Mouse (Mus musculus): ENCODE measurements at regions not wholly inside any gene's neighbourhood (a gene's known extent, or its start where the extent isn't known, plus 50 kb on each side); places are given as distances from the start of the nearest gene placed in this dataset.

DNA sequence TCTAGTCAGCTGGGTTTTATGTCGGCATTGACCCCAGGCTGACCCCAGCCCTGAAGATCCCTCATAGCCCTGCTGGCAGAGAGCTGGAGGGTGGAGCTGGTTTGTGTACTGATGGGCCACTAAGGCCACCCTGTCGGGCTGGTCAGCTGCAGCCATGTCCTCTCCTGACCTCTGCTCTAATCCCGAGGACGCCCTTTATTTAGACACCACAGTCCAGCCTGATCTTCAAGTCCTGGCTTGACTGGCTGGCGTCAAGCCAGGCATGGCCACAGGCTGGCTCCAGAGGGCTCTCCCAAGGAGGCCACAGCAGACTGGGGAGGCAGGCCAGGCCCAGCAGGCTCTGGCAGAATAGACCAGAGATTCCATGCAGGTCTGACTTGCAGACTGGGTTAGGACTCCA, 264.8 kb downstream of the Bcor start:
- H3K9ac ChIP-seq, result no peak overlapping the region
- H3K27me3 ChIP-seq (replicated peaks), result 0 out of 2 replicates have a peak, but pooled peaks cover 3% of the 10 kb centered on the region
- no peak overlapping the region for H3K4me2 ChIP-seq (replicated peaks)
- H3K36me3 ChIP-seq, result no peaks in the 10 kb centered on the region
- H3K9me3 ChIP-seq, result no peaks in the 10 kb centered on the region
- H3K4me1 ChIP-seq, result no peaks in the 10 kb centered on the region
- 27% methylated on average over 5 of the region's 5 CpGs for WGBS
- H3K4me3 ChIP-seq, result no peak overlapping the region
- ATAC-seq (ENCODE audit: low FRiP score, low read depth), result no peak
- H3K27ac ChIP-seq, result no peak overlapping the region

DNA sequence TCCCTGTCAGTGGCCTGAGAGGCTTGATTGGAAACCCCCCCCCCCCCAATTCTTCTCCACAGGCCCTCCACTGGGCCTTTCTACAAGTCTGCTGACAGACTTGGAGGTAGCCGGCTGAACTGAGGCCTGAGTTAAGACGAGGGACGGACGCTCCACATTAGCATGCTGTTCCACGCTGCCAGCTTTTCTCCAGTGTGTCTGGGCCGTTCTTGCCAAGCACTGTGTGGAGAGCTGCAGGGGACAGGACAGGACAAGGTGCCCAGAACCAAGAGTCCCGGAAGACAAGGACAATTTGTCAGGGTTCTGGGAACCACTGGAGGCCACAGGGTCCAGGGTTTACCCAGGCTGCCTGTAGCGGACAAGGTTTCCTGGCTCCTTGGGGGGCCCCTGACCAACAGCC, 261.9 kb downstream of the Bcor start:
- 72% methylated on average over 8 of the region's 8 CpGs for whole genome bisulfite sequencing
- H3K4me1 ChIP-seq, result no peaks in the 10 kb centered on the region
- no peak for ATAC-seq (ENCODE audit: low FRiP score, low read depth)

DNA sequence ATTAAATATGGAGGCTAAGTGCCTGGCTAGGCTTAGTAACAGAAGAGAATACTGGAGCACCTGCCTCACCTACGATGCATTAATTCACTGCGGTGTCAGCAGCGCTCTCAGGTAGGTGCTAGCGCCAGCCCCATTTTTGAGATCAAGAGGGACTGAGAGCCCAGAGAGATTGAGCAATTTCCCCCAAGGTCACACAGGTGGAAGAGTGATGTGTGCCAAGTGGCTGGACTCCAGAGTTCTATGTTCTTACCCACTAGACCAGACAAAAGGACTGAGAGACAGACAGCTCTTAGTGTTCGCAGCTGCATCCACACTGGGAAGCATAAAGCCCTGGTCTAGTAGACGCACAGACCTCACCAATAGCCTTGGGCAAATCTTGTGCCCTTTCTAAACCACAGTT, 261.1 kb downstream of the Bcor start:
- Histone ChIP-seq H3K27ac (no peak overlapping the region), H3K9me3 (no peaks in the 10 kb centered on the region), H3K4me1 (no peaks in the 10 kb centered on the region), H3K9ac (no peak overlapping the region), H3K4me2 (replicated peaks) (no peak overlapping the region), H3K4me3 (no peak overlapping the region), H3K27me3 (replicated peaks) (0 out of 2 replicates have a peak, but pooled peaks cover 3% of the 10 kb centered on the region), H3K36me3 (no peaks in the 10 kb centered on the region)
- WGBS, result 88% methylated on average over 6 of the region's 6 CpGs
- ATAC-seq (ENCODE audit: low FRiP score, low read depth), result no peak

More for the DNA sequence above, 261.9 kb downstream of the Bcor start:
- Histone ChIP-seq H3K9ac (no peak overlapping the region), H3K27me3 (replicated peaks) (0 out of 2 replicates have a peak, but pooled peaks cover 3% of the 10 kb centered on the region), H3K9me3 (no peaks in the 10 kb centered on the region), H3K4me3 (no peak overlapping the region), H3K27ac (no peak overlapping the region), H3K4me2 (replicated peaks) (no peak overlapping the region), H3K36me3 (no peaks in the 10 kb centered on the region)

DNA sequence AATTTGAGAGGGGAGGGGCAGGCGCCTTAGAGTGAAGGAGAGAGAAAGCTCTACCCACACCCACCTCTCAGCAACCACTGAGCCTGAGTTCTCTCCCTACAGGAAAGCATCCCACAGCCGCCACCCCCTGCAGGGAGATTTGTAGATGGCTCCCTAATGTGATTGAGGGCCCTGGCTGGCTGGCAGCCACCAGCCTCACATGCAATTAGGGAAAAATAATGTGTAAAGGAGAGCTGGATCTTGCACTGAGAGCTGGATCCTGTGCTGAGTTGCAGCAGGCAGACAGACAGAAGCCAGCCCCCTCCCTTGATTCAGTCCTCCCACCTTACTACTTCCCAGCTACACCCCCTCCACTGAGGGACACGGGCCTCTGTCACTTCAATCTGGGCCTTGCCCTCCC, 260.2 kb downstream of the Bcor start:
- Histone ChIP-seq H3K4me3 (no peak overlapping the region), H3K36me3 (no peaks in the 10 kb centered on the region), H3K9me3 (no peaks in the 10 kb centered on the region), H3K9ac (no peak overlapping the region), H3K4me2 (replicated peaks) (no peak overlapping the region), H3K27me3 (replicated peaks) (0 out of 2 replicates have a peak, but pooled peaks cover 3% of the 10 kb centered on the region), H3K4me1 (no peaks in the 10 kb centered on the region), H3K27ac (no peak overlapping the region)
- ATAC-seq (ENCODE audit: low FRiP score, low read depth), result peak; percentile 29; the same call in 1 of the 2 replicates
- WGBS, result 43% methylated on average over 3 of the region's 3 CpGs

DNA sequence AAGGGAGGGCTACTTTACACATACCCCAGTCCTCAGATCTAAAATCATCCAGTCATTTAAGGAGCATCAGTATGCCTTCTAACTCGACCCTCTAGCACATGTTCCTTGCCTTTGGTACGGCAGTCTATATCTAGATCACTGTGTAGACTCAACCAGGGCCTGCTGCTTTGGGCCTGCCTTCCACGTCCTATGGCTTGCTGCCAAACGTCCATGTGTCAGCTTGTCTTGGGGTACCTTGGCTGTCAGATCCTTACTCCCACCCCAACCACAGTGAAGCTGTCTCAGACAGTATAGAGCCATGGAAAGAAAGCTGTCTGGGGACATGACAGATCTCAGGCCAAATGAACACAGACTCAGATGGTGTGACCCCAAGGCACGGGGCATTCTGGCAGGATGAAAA, 258.4 kb downstream of the Bcor start:
- 0 out of 2 replicates have a peak, but pooled peaks cover 3% of the 10 kb centered on the region for H3K27me3 ChIP-seq (replicated peaks)
- H3K9ac ChIP-seq, result no peak overlapping the region
- ATAC-seq (ENCODE audit: low FRiP score, low read depth), result no peak
- H3K27ac ChIP-seq, result no peak overlapping the region
- 79% methylated on average over 5 of the region's 5 CpGs for WGBS
- H3K36me3 ChIP-seq, result no peaks in the 10 kb centered on the region
- H3K4me2 ChIP-seq (replicated peaks), result no peak overlapping the region
- H3K9me3 ChIP-seq, result no peaks in the 10 kb centered on the region
- H3K4me1 ChIP-seq, result no peaks in the 10 kb centered on the region
- no peak overlapping the region for H3K4me3 ChIP-seq

DNA sequence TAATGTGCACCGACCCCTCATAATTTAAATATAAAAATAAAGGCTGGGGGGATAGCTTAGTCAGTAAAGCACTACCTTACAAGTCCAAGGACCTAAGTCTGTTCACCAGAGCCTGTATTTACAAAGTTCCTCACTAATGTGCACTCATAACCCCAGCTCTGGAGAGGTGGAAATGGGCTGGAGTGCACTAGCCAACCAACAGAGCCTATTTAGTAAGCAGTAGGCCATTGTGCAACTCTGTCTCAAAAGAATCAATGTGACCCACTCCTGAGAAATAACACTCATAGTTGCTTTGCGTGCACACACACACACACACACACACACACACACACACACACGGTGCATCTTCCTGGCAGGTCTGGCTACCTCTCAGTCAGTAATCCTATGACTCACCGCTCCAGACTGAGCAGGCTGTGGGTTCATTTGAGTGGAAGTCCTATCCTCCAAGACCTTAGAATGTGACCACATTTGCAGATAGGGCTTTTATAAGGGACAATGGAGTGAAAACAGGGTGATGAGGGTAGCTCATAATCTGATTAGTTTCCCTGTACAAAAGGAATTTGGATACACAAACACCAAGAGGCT, 256.9 kb downstream of the Bcor start:
- WGBS, result 93% methylated on average over 4 of the region's 4 CpGs

DNA sequence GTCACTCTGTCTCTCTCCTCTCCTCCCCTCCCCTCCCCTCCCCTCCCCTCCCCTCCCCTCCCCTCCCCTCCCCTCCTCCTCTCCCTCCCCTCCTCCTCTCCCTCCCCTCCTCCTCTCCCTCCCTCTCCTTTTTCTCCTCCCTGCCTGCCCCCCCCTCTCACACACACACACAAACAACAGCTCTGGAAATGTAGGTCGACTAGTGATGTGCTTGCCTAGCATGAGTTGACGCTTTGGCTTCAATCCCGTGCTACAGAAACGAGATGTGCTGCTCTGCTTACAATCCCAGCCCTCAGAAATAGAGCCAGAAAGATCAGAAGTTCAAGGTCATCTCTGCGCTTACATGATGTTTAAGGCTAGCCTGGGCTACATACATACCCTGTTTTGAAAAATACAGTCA, 254.9 kb downstream of the Bcor start:
- Histone ChIP-seq H3K9ac (no peak overlapping the region), H3K27me3 (replicated peaks) (no peaks in the 10 kb centered on the region), H3K27ac (no peak overlapping the region), H3K4me3 (no peak overlapping the region), H3K36me3 (no peaks in the 10 kb centered on the region), H3K4me1 (no peaks in the 10 kb centered on the region), H3K9me3 (no peaks in the 10 kb centered on the region), H3K4me2 (replicated peaks) (no peak overlapping the region)
- ATAC-seq (ENCODE audit: low FRiP score, low read depth), result no peak
- 72% methylated on average over 5 of the region's 5 CpGs for WGBS

More for the DNA sequence above, 256.9 kb downstream of the Bcor start:
- Histone ChIP-seq H3K4me3 (no peak overlapping the region), H3K9me3 (no peaks in the 10 kb centered on the region), H3K27ac (no peak overlapping the region), H3K36me3 (no peaks in the 10 kb centered on the region), H3K9ac (no peak overlapping the region), H3K4me2 (replicated peaks) (no peak overlapping the region), H3K27me3 (replicated peaks) (0 out of 2 replicates have a peak, but pooled peaks cover 3% of the 10 kb centered on the region), H3K4me1 (no peaks in the 10 kb centered on the region)
- no peak for ATAC-seq (ENCODE audit: low FRiP score, low read depth)

DNA sequence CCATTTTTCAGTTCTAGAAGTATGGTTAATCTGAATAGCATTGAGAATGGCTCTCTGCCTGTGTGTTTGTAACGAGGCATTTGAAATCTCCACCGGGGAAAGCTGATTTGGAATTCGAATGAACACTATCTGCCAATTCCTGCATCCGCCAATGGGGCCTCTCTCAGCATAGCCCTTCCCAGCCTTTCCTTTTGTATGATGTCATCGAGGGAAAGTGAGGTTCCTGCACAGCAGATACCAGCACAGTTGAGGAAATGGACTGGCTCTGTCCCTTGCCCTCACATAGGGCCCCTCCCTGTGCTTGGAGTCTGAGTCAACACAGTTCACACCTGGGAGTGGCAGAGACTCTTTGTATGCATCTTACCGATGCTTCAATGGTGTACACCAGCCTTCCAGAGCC, 253.0 kb downstream of the Bcor start:
- Histone ChIP-seq H3K4me3 (no peak overlapping the region), H3K36me3 (no peaks in the 10 kb centered on the region), H3K4me2 (replicated peaks) (no peak overlapping the region), H3K27me3 (replicated peaks) (no peaks in the 10 kb centered on the region), H3K4me1 (no peaks in the 10 kb centered on the region), H3K9ac (no peak overlapping the region), H3K27ac (no peak overlapping the region), H3K9me3 (no peaks in the 10 kb centered on the region)
- 65% methylated on average over 6 of the region's 6 CpGs for WGBS
- no peak for ATAC-seq (ENCODE audit: low FRiP score, low read depth)

DNA sequence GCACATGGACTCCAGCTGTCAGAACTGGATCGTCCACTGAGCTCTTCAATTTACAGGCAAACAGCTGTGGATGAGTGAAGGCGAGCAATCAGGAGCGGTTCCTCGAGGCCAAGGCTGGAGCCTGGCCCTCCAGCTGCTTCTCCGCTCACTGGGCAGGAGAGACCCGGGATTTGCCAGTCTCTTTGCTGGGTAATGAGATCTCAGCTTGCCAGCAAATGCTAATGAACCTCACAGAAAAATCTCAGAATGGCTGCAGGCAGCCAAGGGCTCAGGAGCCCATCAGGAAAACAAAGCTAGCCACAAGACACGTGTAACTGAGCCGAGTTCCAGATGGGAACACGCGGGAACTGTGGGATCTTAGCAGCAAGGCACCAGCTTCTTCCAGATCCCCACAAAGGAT, 244.2 kb downstream of the Bcor start:
- no peak for ATAC-seq (ENCODE audit: low FRiP score, low read depth)
- H3K9me3 ChIP-seq, result no peaks in the 10 kb centered on the region
- H3K27me3 ChIP-seq (replicated peaks), result no peaks in the 10 kb centered on the region
- no peak overlapping the region for H3K4me2 ChIP-seq (replicated peaks)
- H3K4me3 ChIP-seq, result no peak overlapping the region
- no peaks in the 10 kb centered on the region for H3K4me1 ChIP-seq
- H3K9ac ChIP-seq, result no peak overlapping the region
- H3K36me3 ChIP-seq, result no peaks in the 10 kb centered on the region
- WGBS, result 70% methylated on average over 10 of the region's 10 CpGs
- H3K27ac ChIP-seq, result no peak overlapping the region

DNA sequence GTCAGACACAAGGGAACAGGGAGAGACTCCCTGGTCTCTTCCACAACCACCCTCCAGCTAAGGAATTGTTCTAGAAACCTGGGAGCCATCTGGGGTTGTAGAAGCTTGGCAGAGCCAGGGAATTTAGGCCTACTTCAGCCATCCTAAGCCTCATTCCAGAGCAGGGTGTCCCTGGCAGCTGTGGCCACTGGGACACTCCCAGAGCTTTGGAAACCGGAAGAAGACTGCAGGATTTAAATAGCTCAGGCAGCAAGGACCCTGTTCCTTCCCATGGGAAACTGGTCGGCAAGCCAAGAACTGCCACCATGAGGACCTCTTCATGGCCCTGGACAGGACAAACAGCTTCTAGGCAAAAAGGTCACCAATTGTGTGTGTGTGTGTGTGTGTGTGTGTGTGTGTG, 239.9 kb downstream of the Bcor start:
- Histone ChIP-seq H3K4me3 (no peak overlapping the region), H3K27ac (no peak overlapping the region), H3K4me1 (no peaks in the 10 kb centered on the region), H3K36me3 (no peaks in the 10 kb centered on the region), H3K27me3 (replicated peaks) (0 out of 2 replicates have a peak, but pooled peaks cover 2% of the 10 kb centered on the region), H3K9me3 (no peaks in the 10 kb centered on the region), H3K9ac (no peak overlapping the region), H3K4me2 (replicated peaks) (no peak overlapping the region)
- WGBS, result 78% methylated on average over 2 of the region's 2 CpGs
- no peak for ATAC-seq (ENCODE audit: low FRiP score, low read depth)

DNA sequence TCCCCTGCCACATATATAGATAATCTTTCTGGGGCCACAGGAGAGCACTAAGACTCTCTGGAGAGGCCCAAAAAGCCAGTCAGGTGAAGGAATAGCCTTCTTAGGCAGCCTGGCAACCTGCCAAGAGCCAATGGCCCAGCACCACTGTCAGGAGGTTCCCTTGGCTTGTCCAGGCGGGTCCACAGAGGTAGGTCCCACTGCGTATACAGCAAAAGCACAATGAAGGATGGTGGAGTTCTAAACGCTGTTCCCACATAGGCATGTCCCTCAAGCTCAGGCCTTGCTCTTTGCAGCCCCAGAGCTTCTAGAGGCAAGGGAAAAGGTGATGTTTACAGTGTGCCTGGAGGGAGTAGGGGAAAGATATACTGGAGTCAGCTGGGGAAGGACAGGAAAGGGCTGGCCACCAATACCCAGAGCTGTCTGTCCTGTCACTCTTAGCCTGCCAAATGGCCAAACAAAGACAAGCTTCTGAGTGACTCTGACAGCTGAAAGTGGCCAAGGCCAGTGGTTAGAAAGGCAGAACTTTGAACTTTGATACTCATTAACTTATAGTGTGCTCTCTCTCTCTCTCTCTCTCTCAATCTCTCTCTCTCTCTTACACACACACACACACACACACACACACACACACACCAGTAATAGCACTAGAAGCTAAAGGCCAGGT, 235.4 kb downstream of the Bcor start:
- no peak overlapping the region for H3K27ac ChIP-seq
- H3K36me3 ChIP-seq, result no peaks in the 10 kb centered on the region
- no peak overlapping the region for H3K9ac ChIP-seq
- ATAC-seq (ENCODE audit: low FRiP score, low read depth), result no peak
- H3K4me1 ChIP-seq, result peaks cover 6% of the 10 kb centered on the region
- no peak overlapping the region for H3K4me2 ChIP-seq (replicated peaks)
- no peak overlapping the region for H3K4me3 ChIP-seq
- H3K27me3 ChIP-seq (replicated peaks), result 0 out of 2 replicates have a peak, but pooled peaks cover 2% of the 10 kb centered on the region
- no peaks in the 10 kb centered on the region for H3K9me3 ChIP-seq
- WGBS, result 88% methylated on average over 3 of the region's 3 CpGs

DNA sequence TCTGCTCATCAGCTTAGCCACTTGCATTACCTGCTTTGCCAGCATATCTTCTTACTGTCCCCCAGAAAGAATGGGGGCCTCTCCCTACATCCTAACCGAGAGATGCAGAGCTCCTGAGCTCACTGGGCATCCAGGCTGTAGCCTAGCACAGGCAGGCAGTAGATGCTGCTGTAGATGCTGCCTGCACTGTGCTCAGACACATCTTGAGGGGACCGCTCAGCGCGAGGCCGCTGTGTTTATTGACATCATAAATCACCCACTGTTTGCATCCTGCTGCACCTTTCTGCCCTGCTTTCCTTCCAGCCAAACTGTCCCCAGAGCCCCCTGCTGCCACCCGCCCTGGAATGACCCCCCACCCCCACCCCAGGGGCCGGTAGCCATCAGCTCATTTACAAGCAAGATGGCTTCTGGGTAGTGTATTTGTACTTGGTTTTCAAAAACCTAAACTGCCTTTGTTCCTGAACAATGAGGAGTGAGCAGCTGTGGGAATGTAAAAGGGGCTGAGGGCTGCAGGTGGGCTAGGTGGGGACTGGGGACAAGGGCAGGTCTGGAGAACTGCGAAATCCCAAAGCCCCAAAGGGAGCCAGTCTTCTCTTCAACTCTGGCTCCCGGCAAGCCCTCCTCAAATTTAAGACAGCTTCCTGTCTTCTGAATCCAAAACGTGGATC, 233.2 kb downstream of the Bcor start:
- no peak overlapping the region for H3K27ac ChIP-seq

More for the DNA sequence above, 233.2 kb downstream of the Bcor start:
- Histone ChIP-seq H3K4me2 (replicated peaks) (no peak overlapping the region), H3K9me3 (no peaks in the 10 kb centered on the region), H3K4me3 (no peak overlapping the region), H3K36me3 (no peaks in the 10 kb centered on the region), H3K9ac (no peak overlapping the region), H3K27me3 (replicated peaks) (0 out of 2 replicates have a peak, but pooled peaks cover 2% of the 10 kb centered on the region), H3K4me1 (peaks cover 6% of the 10 kb centered on the region)
- WGBS, result 14% methylated on average over 10 of the region's 10 CpGs
- peak; percentile 41 for ATAC-seq (ENCODE audit: low FRiP score, low read depth)

All from neural tube, embryonic 12.5 days (tissue).